In the genomic region with DNA sequence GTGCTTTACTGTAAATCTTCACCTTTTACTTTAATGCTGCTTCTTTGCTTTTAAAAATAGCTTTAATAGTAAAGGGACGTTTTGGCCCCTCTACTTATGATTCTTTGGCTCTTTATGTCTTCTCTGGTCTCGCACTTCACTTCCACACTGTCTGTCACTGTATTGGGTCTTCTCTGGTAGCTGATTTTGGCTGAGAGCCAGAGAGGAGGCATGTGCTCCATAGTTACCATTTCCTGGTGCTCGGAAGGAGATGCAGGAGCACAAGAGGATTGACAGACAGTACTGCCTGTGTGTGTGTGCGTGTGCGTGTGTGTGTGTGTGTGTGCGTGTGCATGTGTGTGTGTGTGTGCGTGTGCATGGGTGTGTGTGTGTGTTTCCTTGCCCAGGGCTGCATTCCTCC, we compare ENCODE assay signal across 9 mouse cellular contexts. TPM values are rescaled to one million over a fixed set of nuclear protein-coding genes. Genes with fewer than 3 reads are reported as not detected.
DNase-seq lines count a peak whose midpoint lies in the region; ATAC-seq and TF ChIP-seq lines count a peak whose summit lies in the region.
"Had no signal": no experiment of that assay in that cellular context is flagged by ENCODE, and none has a peak within 500 bp of the region (broad histone marks: within the 10 kb centered on the region; RNA-seq: fewer than 3 reads in every experiment).

No protein-coding gene starts in this region.

- H3K9me3 ChIP-seq in heart, embryonic 10.5 days: no peaks in the 10 kb centered on the region
- H3K9me3 ChIP-seq in lung, postnatal 0 days (ENCODE audit: low read length): no peaks in the 10 kb centered on the region
- no peaks in the 10 kb centered on the region for H3K9me3 ChIP-seq in embryonic facial prominence, embryonic 14.5 days (ENCODE audit: control insufficient read depth, low read length)

- no peak for DNase-seq in heart, embryonic 10.5 days (ENCODE audit: low spot score)
- no peak for DNase-seq in heart, adult 8-10 months (ENCODE audit: low spot score)
- DNase-seq in lung, postnatal 0 days (ENCODE audit: low spot score): peak; percentile 29
- DNase-seq in lung, adult 2 months: no peak
- DNase-seq in embryonic facial prominence, embryonic 14.5 days (ENCODE audit: low spot score): peak; percentile 77
- DNase-seq in lung, postnatal 36 days: peak; percentile 26
- DNase-seq in left cerebral cortex, adult 18-20 months (ENCODE audit: low spot score in 2 of 2): no peak

- no peak overlapping the region for H3K9ac ChIP-seq in lung, postnatal 0 days (replicated peaks; ENCODE audit: low read depth)
- no peak overlapping the region for H3K9ac ChIP-seq in embryonic facial prominence, embryonic 14.5 days (ENCODE audit: low read depth, low read length)

- no peaks in the 10 kb centered on the region for H3K36me3 ChIP-seq in heart, embryonic 10.5 days
- H3K36me3 ChIP-seq in lung, postnatal 0 days (ENCODE audit: insufficient read depth, low read length): no peaks in the 10 kb centered on the region
- H3K36me3 ChIP-seq in embryonic facial prominence, embryonic 14.5 days (ENCODE audit: control insufficient read depth, insufficient read depth, low read length): no peaks in the 10 kb centered on the region

- TF ChIP-seq EP300 in lung, postnatal 0 days (IDR thresholded peaks at IDR 0.05): no peak

- peak; percentile 43; the same call in 1 of the 2 replicates for ATAC-seq in lung, postnatal 0 days
- ATAC-seq in embryonic facial prominence, embryonic 14.5 days (ENCODE audit: low read depth): 0 out of 2 replicates have a peak, but pooled peaks have one; percentile 50
- no peak for ATAC-seq in monocyte, adult 5-6 weeks (replicated peaks; ENCODE audit: insufficient number of reproducible peaks, low FRiP score, low TSS enrichment, poor library complexity, severe bottlenecking)

- H3K4me3 ChIP-seq in heart, embryonic 10.5 days: no peak overlapping the region; the same call in 1 of the 2 replicates
- no peak overlapping the region for H3K4me3 ChIP-seq in lung, postnatal 0 days (ENCODE audit: low read depth, low read length)
- H3K4me3 ChIP-seq in lung, adult 2 months (replicated peaks; ENCODE audit: extremely low read depth, low read depth, low read length): no peak overlapping the region
- no peak overlapping the region for H3K4me3 ChIP-seq in embryonic facial prominence, embryonic 14.5 days (ENCODE audit: low read depth, low read length)
- H3K4me3 ChIP-seq: layer of hippocampus, adult 2 months had no signal

- H3K4me1 ChIP-seq in heart, embryonic 10.5 days: peaks cover 36% of the 10 kb centered on the region
- H3K4me1 ChIP-seq in lung, postnatal 0 days (ENCODE audit: insufficient read depth, low read depth, low read length): no peaks in the 10 kb centered on the region
- no peaks in the 10 kb centered on the region for H3K4me1 ChIP-seq in lung, adult 2 months (ENCODE audit: control insufficient read depth, insufficient read depth, low read length)
- 0 out of 2 replicates have a peak, but pooled peaks cover 7% of the 10 kb centered on the region for H3K4me1 ChIP-seq in embryonic facial prominence, embryonic 14.5 days (ENCODE audit: control insufficient read depth, insufficient read depth, low read length)

- H3K27ac ChIP-seq in heart, embryonic 10.5 days: 0 out of 2 replicates have a peak overlapping the region, but pooled peaks have one; percentile 10
- no peak overlapping the region for H3K27ac ChIP-seq in lung, postnatal 0 days (ENCODE audit: low read length)
- no peak overlapping the region for H3K27ac ChIP-seq in embryonic facial prominence, embryonic 14.5 days (replicated peaks; ENCODE audit: low read depth, low read length)

- TF ChIP-seq POLR2A in lung, adult 2 months (IDR thresholded peaks at IDR 0.05; ENCODE audit: borderline replicate concordance, extremely low read depth, low read depth, low read length): no peak

- H3K4me2 ChIP-seq in lung, postnatal 0 days (replicated peaks; ENCODE audit: low read depth, low read length): no peak overlapping the region
- H3K4me2 ChIP-seq in embryonic facial prominence, embryonic 14.5 days (ENCODE audit: low read depth, low read length): no peak overlapping the region

- 37% methylated on average over 7 of the region's 7 CpGs for WGBS in heart, embryonic 10.5 days
- whole genome bisulfite sequencing in lung, postnatal 0 days: 28% methylated on average over 7 of the region's 7 CpGs
- 41% methylated on average over 7 of the region's 7 CpGs for WGBS in lung, adult 2 months
- 46% methylated on average over 7 of the region's 7 CpGs for WGBS in embryonic facial prominence, embryonic 14.5 days

- no peak for TF ChIP-seq CTCF in lung, postnatal 0 days (IDR thresholded peaks at IDR 0.05)
- TF ChIP-seq CTCF in lung, adult 2 months (IDR thresholded peaks at IDR 0.05; ENCODE audit: insufficient read depth, low read length): no peak

- no peaks in the 10 kb centered on the region for H3K27me3 ChIP-seq in heart, embryonic 10.5 days (ENCODE audit: insufficient read depth, poor library complexity, severe bottlenecking)
- H3K27me3 ChIP-seq in lung, postnatal 0 days (replicated peaks; ENCODE audit: insufficient read depth, low read length): no peaks in the 10 kb centered on the region
- H3K27me3 ChIP-seq in embryonic facial prominence, embryonic 14.5 days (replicated peaks; ENCODE audit: control insufficient read depth, insufficient read depth, low read length): no peaks in the 10 kb centered on the region

RNA-seq across cellular contexts. Expression of gene Zdhhc14, which starts 14.2 kb away (rescaled TPM):
- polyA plus RNA-seq in heart, embryonic 10.5 days (2016; fragmentation: Nextera tagmentation; extraction: Ambion mirVana): 1.2 and 1.6 TPM in 2 replicates
- total RNA-seq in heart, adult 8-10 months (2022): 1 to 10 TPM; 4.4 to 5.6 (median 5.0) TPM
- 4.2 and 4.6 TPM in 2 replicates for polyA plus RNA-seq in lung, postnatal 0 days (2015; fragmentation: Nextera tagmentation; extraction: Ambion mirVana)
- polyA plus RNA-seq in lung, adult 2 months (2012; rRNA removed): 4.5 and 5.8 TPM in 2 replicates
- polyA plus RNA-seq in embryonic facial prominence, embryonic 14.5 days (2014; fragmentation: Nextera tagmentation; extraction: Ambion mirVana): 4.3 and 4.6 TPM in 2 replicates
- 0.57 to 1.3 TPM (median 1.3 TPM) in 3 replicates for total RNA-seq in monocyte, adult 5-6 weeks (2017)
- 10 to 100 TPM; 36.1 to 48.7 TPM for total RNA-seq in left cerebral cortex, adult 18-20 months (2021)

Comparison
In these comparisons a context has a peak if more than half of its experiments do, and no peak if none do; other contexts are left out.
1. DNase-seq: peak in lung, postnatal 0 days (single experiment), embryonic facial prominence, embryonic 14.5 days (single experiment) and lung, postnatal 36 days (single experiment); none in heart, embryonic 10.5 days (single experiment), heart, adult 8-10 months (single experiment), lung, adult 2 months (single experiment) and left cerebral cortex, adult 18-20 months (0 of 2).